Mouse (Mus musculus): ENCODE data around the gene Zg16. TPM values are rescaled to one million over a fixed set of nuclear protein-coding genes. Genes with fewer than 3 reads are reported as not detected.

Gene Zg16
- polyA plus RNA-seq, 1 experiment from 2014 or later = not detected

DNA sequence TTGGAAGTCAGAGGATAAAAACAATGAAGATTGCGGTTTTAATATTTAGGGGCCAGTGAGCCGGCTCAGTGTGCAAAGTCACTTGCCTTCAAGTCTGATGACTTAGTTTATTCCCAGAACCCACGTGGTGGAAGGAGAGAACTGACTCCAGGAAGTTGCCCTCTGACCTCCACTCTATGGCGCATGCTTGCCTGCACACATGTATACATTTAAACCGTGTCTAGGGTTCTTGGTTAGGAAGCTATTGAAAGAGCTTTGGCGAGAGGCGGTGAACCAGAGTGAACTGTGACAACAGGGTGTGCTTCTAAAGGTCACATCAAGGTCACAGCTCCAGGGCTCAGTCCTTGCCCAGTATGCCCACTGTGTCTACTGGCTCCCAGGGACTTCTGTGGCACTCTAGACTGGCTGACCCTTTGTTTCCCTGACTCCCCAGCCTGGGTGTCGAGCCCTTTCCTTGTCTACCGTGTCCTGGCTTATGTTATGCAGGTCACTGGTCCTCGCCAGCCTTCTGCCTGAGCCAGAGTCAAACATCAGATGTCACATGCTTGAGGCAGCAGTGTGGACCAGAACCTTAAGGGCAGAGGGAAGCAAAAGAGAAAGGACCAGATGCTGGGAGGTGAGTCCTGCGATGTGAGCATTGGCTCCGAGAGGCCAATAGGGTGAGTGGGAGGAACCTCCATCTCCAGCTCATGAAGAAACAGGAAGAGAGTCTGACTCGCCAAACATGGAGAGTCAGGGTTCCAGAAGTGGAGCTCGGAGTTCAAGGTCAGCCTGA, 31.7 kb upstream of the Zg16 start:
- 57% methylated on average over 14 of the region's 14 CpGs for whole genome bisulfite sequencing
- Histone ChIP-seq H3K4me3 (ENCODE audit: low read depth, low read length) (no peak overlapping the region), H3K27ac (ENCODE audit: low read depth, low read length) (no peak overlapping the region), H3K9ac (ENCODE audit: low read length) (no peak overlapping the region), H3K4me2 (ENCODE audit: low read depth, low read length, severe bottlenecking) (no peak overlapping the region), H3K27me3 (ENCODE audit: control insufficient read depth, insufficient read depth, low read length) (peaks cover 2% of the 10 kb centered on the region; the same call in 1 of the 2 replicates), H3K4me1 (replicated peaks; ENCODE audit: control insufficient read depth, insufficient read depth, low read length) (no peaks in the 10 kb centered on the region; the same call in 1 of the 2 replicates), H3K36me3 (ENCODE audit: control insufficient read depth, insufficient read depth, low read length) (no peaks in the 10 kb centered on the region), H3K9me3 (ENCODE audit: control insufficient read depth, low read length) (no peaks in the 10 kb centered on the region)
- DNase-seq (ENCODE audit: low spot score) (no peak), ATAC-seq (replicated peaks; ENCODE audit: low FRiP score) (no peak)

DNA sequence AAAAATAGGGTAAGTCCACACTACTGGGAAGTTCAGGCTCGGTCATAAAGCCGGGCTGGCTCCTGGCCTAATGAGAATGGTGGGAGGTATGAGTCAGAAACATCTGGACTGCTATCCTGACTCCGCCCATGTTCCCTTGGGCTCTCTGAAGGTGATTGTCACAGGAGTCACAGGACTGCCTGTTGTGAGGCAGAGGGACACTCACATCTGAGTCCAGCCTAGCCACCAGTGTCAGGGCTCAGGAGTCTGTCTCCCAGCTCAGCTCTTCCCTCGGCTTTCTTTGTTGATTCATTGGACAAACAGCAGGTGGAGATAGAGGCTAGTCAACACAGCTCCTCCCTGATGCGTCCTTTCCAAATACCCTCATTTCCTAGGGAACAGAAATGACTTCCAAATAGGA, 30.8 kb upstream of the Zg16 start:
- ATAC-seq (replicated peaks; ENCODE audit: low FRiP score) = no peak
- Histone ChIP-seq H3K4me3 (ENCODE audit: low read depth, low read length) (no peak overlapping the region), H3K9ac (ENCODE audit: low read length) (no peak overlapping the region), H3K4me1 (replicated peaks; ENCODE audit: control insufficient read depth, insufficient read depth, low read length) (no peaks in the 10 kb centered on the region; the same call in 1 of the 2 replicates), H3K36me3 (ENCODE audit: control insufficient read depth, insufficient read depth, low read length) (no peaks in the 10 kb centered on the region), H3K27ac (ENCODE audit: low read depth, low read length) (no peak overlapping the region), H3K9me3 (ENCODE audit: control insufficient read depth, low read length) (no peaks in the 10 kb centered on the region), H3K27me3 (ENCODE audit: control insufficient read depth, insufficient read depth, low read length) (peaks cover 2% of the 10 kb centered on the region; the same call in 1 of the 2 replicates), H3K4me2 (ENCODE audit: low read depth, low read length, severe bottlenecking) (no peak overlapping the region)
- peak; percentile 52 for DNase-seq (ENCODE audit: low spot score)
- WGBS = 54% methylated on average over 5 of the region's 5 CpGs

GRCm38 (mm10) chr7:127116331-127116935, 29.3 kb upstream of the Zg16 start:
- 64% methylated on average over 11 of the region's 11 CpGs for WGBS
- no peaks in the 10 kb centered on the region; the same call in 1 of the 2 replicates for H3K4me1 ChIP-seq (replicated peaks; ENCODE audit: control insufficient read depth, insufficient read depth, low read length)
- H3K36me3 ChIP-seq (ENCODE audit: control insufficient read depth, insufficient read depth, low read length) = no peaks in the 10 kb centered on the region
- no peak overlapping the region for H3K4me3 ChIP-seq (ENCODE audit: low read depth, low read length)
- H3K27me3 ChIP-seq (ENCODE audit: control insufficient read depth, insufficient read depth, low read length) = no peaks in the 10 kb centered on the region; the same call in 1 of the 2 replicates
- no peak overlapping the region for H3K27ac ChIP-seq (ENCODE audit: low read depth, low read length)
- H3K9ac ChIP-seq (ENCODE audit: low read length) = no peak overlapping the region
- no peak for ATAC-seq (replicated peaks; ENCODE audit: low FRiP score)
- H3K9me3 ChIP-seq (ENCODE audit: control insufficient read depth, low read length) = no peaks in the 10 kb centered on the region
- no peak for DNase-seq (ENCODE audit: low spot score)
- H3K4me2 ChIP-seq (ENCODE audit: low read depth, low read length, severe bottlenecking) = no peak overlapping the region

GRCm38 (mm10) chr7:127114920-127115319, 27.8 kb upstream of the Zg16 start:
- Histone ChIP-seq H3K9me3 (ENCODE audit: control insufficient read depth, low read length) (no peaks in the 10 kb centered on the region), H3K27ac (ENCODE audit: low read depth, low read length) (no peak overlapping the region), H3K9ac (ENCODE audit: low read length) (no peak overlapping the region), H3K36me3 (ENCODE audit: control insufficient read depth, insufficient read depth, low read length) (no peaks in the 10 kb centered on the region), H3K27me3 (ENCODE audit: control insufficient read depth, insufficient read depth, low read length) (no peaks in the 10 kb centered on the region), H3K4me1 (replicated peaks; ENCODE audit: control insufficient read depth, insufficient read depth, low read length) (no peaks in the 10 kb centered on the region; the same call in 1 of the 2 replicates), H3K4me3 (ENCODE audit: low read depth, low read length) (no peak overlapping the region), H3K4me2 (ENCODE audit: low read depth, low read length, severe bottlenecking) (no peak overlapping the region)
- WGBS = 86% methylated on average over 11 of the region's 11 CpGs
- DNase-seq (ENCODE audit: low spot score) (no peak), ATAC-seq (replicated peaks; ENCODE audit: low FRiP score) (no peak)

DNA sequence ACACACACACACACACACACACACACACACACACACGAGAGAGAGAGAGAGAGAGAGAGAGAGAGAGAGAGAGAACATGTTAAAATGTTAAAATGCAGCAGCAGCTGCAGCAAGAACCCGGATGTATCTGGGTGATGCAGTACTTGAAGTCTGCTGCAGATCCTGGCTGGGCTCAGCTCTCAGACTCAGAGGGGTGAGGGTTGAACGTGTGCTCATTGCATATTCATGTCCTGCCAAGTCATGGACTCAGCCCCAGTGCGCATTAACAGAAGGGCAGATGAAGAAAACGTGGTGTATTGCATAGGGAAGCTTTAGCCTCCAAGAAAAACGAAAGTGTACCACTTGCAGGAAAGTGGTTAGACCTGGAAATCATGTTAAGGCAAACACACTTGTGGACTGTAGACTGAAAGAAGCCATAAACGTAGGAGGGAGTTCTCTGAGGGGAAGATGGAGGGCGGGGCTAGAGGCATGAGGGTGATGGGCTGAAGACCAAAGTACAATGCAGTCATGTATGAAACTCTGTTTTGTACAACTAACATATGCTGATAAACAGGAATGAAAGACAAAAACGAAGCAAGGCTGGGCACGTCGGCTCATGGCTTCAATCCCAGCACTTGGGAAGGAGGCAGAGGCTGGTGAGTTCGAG, 26.6 kb upstream of the Zg16 start:
- no peaks in the 10 kb centered on the region for H3K9me3 ChIP-seq (ENCODE audit: control insufficient read depth, low read length)
- no peak overlapping the region for H3K27ac ChIP-seq (ENCODE audit: low read depth, low read length)
- H3K4me1 ChIP-seq (replicated peaks; ENCODE audit: control insufficient read depth, insufficient read depth, low read length) = no peaks in the 10 kb centered on the region; the same call in 1 of the 2 replicates
- 57% methylated on average over 12 of the region's 12 CpGs for WGBS
- no peaks in the 10 kb centered on the region for H3K36me3 ChIP-seq (ENCODE audit: control insufficient read depth, insufficient read depth, low read length)
- no peak overlapping the region for H3K9ac ChIP-seq (ENCODE audit: low read length)
- DNase-seq (ENCODE audit: low spot score) (no peak), ATAC-seq (replicated peaks; ENCODE audit: low FRiP score) (no peak)
- H3K4me3 ChIP-seq (ENCODE audit: low read depth, low read length) = no peak overlapping the region
- H3K4me2 ChIP-seq (ENCODE audit: low read depth, low read length, severe bottlenecking) = no peak overlapping the region
- no peaks in the 10 kb centered on the region for H3K27me3 ChIP-seq (ENCODE audit: control insufficient read depth, insufficient read depth, low read length)

- Histone ChIP-seq H3K27ac (ENCODE audit: low read depth, low read length) (no peak overlapping the region), H3K9me3 (ENCODE audit: control insufficient read depth, low read length) (no peaks in the 10 kb centered on the region), H3K36me3 (ENCODE audit: control insufficient read depth, insufficient read depth, low read length) (no peaks in the 10 kb centered on the region), H3K4me3 (ENCODE audit: low read depth, low read length) (no peak overlapping the region), H3K4me2 (ENCODE audit: low read depth, low read length, severe bottlenecking) (no peak overlapping the region), H3K27me3 (ENCODE audit: control insufficient read depth, insufficient read depth, low read length) (no peaks in the 10 kb centered on the region), H3K4me1 (replicated peaks; ENCODE audit: control insufficient read depth, insufficient read depth, low read length) (no peaks in the 10 kb centered on the region), H3K9ac (ENCODE audit: low read length) (no peak overlapping the region)
- no peak for ATAC-seq (replicated peaks; ENCODE audit: low FRiP score)
- no peak for DNase-seq (ENCODE audit: low spot score)
- WGBS = 51% methylated on average over 9 of the region's 9 CpGs
These were observed 25.9 kb upstream of the Zg16 start for GRCm38 (mm10) chr7:127112921-127113597.

GRCm38 (mm10) chr7:127112251-127112841, 25.2 kb upstream of the Zg16 start:
- DNase-seq (ENCODE audit: low spot score) (no peak), ATAC-seq (replicated peaks; ENCODE audit: low FRiP score) (no peak)
- WGBS = 82% methylated on average over 12 of the region's 12 CpGs
- H3K9ac ChIP-seq (ENCODE audit: low read length) = no peak overlapping the region
- H3K4me1 ChIP-seq (replicated peaks; ENCODE audit: control insufficient read depth, insufficient read depth, low read length) = no peaks in the 10 kb centered on the region
- H3K27ac ChIP-seq (ENCODE audit: low read depth, low read length) = no peak overlapping the region
- H3K36me3 ChIP-seq (ENCODE audit: control insufficient read depth, insufficient read depth, low read length) = no peaks in the 10 kb centered on the region
- no peak overlapping the region for H3K4me2 ChIP-seq (ENCODE audit: low read depth, low read length, severe bottlenecking)
- H3K9me3 ChIP-seq (ENCODE audit: control insufficient read depth, low read length) = no peaks in the 10 kb centered on the region
- no peaks in the 10 kb centered on the region for H3K27me3 ChIP-seq (ENCODE audit: control insufficient read depth, insufficient read depth, low read length)
- H3K4me3 ChIP-seq (ENCODE audit: low read depth, low read length) = no peak overlapping the region

GRCm38 (mm10) chr7:127111461-127111860, 24.3 kb upstream of the Zg16 start:
- peak; percentile 49; the same call in 1 of the 2 replicates for ATAC-seq (replicated peaks; ENCODE audit: low FRiP score)
- no peak overlapping the region for H3K9ac ChIP-seq (ENCODE audit: low read length)
- whole genome bisulfite sequencing = 54% methylated on average over 6 of the region's 6 CpGs
- DNase-seq (ENCODE audit: low spot score) = peak; percentile 83
- H3K36me3 ChIP-seq (ENCODE audit: control insufficient read depth, insufficient read depth, low read length) = no peaks in the 10 kb centered on the region
- H3K4me2 ChIP-seq (ENCODE audit: low read depth, low read length, severe bottlenecking) = no peak overlapping the region
- no peaks in the 10 kb centered on the region for H3K27me3 ChIP-seq (ENCODE audit: control insufficient read depth, insufficient read depth, low read length)
- no peaks in the 10 kb centered on the region for H3K9me3 ChIP-seq (ENCODE audit: control insufficient read depth, low read length)
- H3K4me1 ChIP-seq (replicated peaks; ENCODE audit: control insufficient read depth, insufficient read depth, low read length) = no peaks in the 10 kb centered on the region
- H3K4me3 ChIP-seq (ENCODE audit: low read depth, low read length) = no peak overlapping the region
- no peak overlapping the region for H3K27ac ChIP-seq (ENCODE audit: low read depth, low read length)

All from forebrain, embryonic 11.5 days (tissue).